Mouse (Mus musculus) midbrain, embryonic 15.5 days (tissue): Measurements from ENCODE around the gene Atp6v1g2. TPM values are rescaled to one million over a fixed set of nuclear protein-coding genes. Genes with fewer than 3 reads are reported as not detected.
A peak's percentile ranks its signal among the peaks of the same experiment; 100 is the strongest.

ENCODE experiments used
- ATAC-seq: fragments of 200-750 bp; cut with Nextera tagmentation; replicated peaks from 2 replicates; pipeline ENCODE4 v1.8.0; 2017; ENCODE audit warnings: moderate TSS enrichment
- H3K27ac ChIP-seq: fragments of 300-500 bp; sonication (generic); 2 replicates; pipeline ENCODE4 v1.5.1; 2015; ENCODE audit warnings: mild to moderate bottlenecking, inconsistent platforms
- H3K27me3 ChIP-seq: fragments of 300-500 bp; sonication (generic); replicated peaks from 2 replicates; pipeline ENCODE4 v1.6.1; 2015; ENCODE audit warnings: inconsistent platforms
- H3K36me3 ChIP-seq: fragments of 300-500 bp; sonication (generic); replicated peaks from 2 replicates; pipeline ENCODE4 v1.6.1; 2015; ENCODE audit warnings: inconsistent platforms
- H3K4me1 ChIP-seq: fragments of 300-500 bp; sonication (generic); 2 replicates; pipeline ENCODE4 v1.6.1; 2015; ENCODE audit warnings: inconsistent platforms
- H3K4me2 ChIP-seq: fragments of 300-500 bp; sonication (generic); 2 replicates; pipeline ENCODE4 v1.6.1; 2015; ENCODE audit warnings: inconsistent platforms, mild to moderate bottlenecking, moderate library complexity
- H3K4me3 ChIP-seq: fragments of 300-500 bp; sonication (generic); 2 replicates; pipeline ENCODE4 v1.5.1; 2015; ENCODE audit warnings: mild to moderate bottlenecking, inconsistent platforms
- H3K9ac ChIP-seq: fragments of 300-500 bp; sonication (generic); 2 replicates; pipeline ENCODE4 v1.6.1; 2015; ENCODE audit warnings: mild to moderate bottlenecking, inconsistent platforms
- H3K9me3 ChIP-seq: fragments of 300-500 bp; sonication (generic); 2 replicates; pipeline ENCODE4 v1.6.1; 2016; ENCODE audit warnings: inconsistent platforms
- whole genome bisulfite sequencing: fragments of 180-500 bp; shearing (Covaris S2); methylation state at CpG from one replicate; pipeline ENCODE4 v1.1.7; 2015; ENCODE audit warnings: mixed read lengths; 5-methylcytosine and 5-hydroxymethylcytosine counted together
- microRNA-seq: library from miRNA; unstranded; fragments of <30 nt; microRNA quantifications from one replicate; pipeline ENCODE4, GENCODE M21; 2016
- polyA plus RNA-seq: library from polyadenylated mRNA; unstranded; fragments of >200 nt; fragmentation: Nextera tagmentation; extraction: Ambion mirVana; gene quantifications from 2 replicates; pipeline ENCODE4 v1.2.1, GENCODE M21; 2015

The Atp6v1g2 gene
- polyA plus RNA-seq, 1 experiment from 2014 or later, result 100 TPM

DNA sequence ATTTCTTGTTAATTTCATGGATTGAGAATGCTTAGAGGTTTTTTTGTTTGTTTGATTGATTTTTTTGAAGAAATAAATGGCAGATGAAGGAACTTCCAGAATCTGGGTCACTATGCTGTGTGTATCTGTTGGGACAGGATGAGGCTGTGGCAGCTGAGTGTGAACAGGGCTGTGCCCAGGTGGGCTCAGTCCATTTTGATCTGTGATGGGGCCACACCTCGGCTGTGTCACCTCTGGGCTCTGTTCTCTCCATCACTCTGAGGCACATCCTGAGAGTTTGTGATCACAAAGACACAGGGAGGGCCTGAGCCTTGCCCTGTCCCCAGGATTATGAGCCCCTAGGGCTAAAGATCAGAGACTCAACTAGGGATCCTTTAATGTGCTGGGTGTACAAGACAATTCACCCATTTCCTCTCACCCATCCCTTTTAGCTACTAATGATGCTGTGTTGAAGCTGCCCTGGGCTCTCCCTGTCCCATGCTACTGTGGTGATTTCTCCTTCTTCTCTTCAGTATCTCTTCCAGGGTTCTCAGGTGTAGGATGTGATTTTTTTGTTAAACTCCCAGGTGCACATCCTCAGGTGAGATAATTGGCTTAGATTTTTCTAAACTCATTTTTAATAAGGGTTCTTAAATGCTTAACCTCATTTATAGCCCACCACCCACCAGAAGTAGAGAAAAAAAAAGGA, 34.1 kb downstream of the Atp6v1g2 start:
- H3K27ac ChIP-seq, result no peak overlapping the region
- H3K9ac ChIP-seq, result no peak overlapping the region
- H3K4me2 ChIP-seq, result no peak overlapping the region
- H3K4me1 ChIP-seq, result peaks cover 4% of the 10 kb centered on the region
- no peaks in the 10 kb centered on the region for H3K9me3 ChIP-seq
- H3K4me3 ChIP-seq, result no peak overlapping the region
- ATAC-seq, result no peak
- peaks cover 4% of the 10 kb centered on the region; the same call in 1 of the 2 replicates for H3K27me3 ChIP-seq
- 78% methylated on average over 1 of the region's 1 CpGs for WGBS
- no peaks in the 10 kb centered on the region for H3K36me3 ChIP-seq

DNA sequence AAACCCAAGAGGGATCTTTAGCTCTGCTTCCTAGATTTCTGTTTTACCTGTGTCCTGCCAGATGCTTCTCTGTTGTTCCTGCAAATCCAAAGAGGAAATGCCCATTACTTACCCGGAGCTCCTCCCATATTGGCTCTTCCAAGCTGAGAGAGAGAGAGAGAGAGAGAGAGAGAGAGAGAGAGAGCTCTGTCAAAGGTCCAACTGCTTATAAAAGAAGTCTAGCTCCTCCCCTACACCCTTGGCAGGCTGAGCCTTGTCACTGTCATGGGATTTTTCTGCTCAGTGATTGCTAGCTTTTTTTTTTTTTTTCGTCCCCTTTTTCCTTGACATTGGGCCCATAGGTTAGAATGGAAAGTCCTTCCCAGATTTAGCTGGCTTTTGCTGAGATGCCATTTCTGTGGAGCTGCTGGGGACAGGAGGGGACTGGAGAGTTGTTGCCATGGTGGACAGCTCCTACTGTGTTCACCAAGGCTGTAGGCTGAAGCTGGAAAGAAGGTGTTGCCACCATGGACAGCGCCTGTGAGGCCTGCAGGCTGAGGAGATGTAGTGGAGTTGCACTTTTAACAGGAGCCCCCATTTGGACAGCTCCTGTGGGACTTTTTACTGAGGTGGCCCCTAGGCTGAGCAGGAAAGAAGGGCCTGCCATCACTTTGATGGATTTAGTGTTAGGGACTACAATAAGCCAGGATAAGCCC, 36.3 kb downstream of the Atp6v1g2 start:
- 29% methylated on average over 3 of the region's 3 CpGs for WGBS
- ATAC-seq, result no peak
- Histone ChIP-seq H3K27ac (no peak overlapping the region), H3K4me1 (no peaks in the 10 kb centered on the region), H3K9ac (no peak overlapping the region), H3K27me3 (no peaks in the 10 kb centered on the region), H3K4me2 (no peak overlapping the region), H3K9me3 (no peaks in the 10 kb centered on the region), H3K36me3 (no peaks in the 10 kb centered on the region), H3K4me3 (no peak overlapping the region)

DNA sequence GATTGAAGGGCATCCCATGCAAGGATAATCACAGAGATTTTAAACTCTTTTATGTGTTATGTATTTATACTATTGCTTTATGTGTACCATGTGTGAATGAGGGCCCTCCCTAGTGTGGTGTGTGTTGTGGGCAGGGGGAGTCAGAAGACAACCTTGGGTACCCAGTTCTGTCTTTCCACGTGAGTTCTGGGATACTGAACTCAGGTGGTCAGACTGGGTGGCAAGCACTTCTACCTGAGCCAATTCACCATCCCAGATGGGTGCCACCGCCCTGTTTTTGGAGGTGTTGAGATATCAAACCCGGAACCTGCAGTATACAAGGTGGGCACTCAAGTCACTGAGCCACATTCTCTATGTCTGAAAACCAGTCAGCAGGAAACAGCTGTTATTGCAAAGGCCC, 38.8 kb downstream of the Atp6v1g2 start:
- H3K4me2 ChIP-seq, result no peak overlapping the region
- 65% methylated on average over 3 of the region's 3 CpGs for WGBS
- no peak overlapping the region for H3K27ac ChIP-seq
- no peaks in the 10 kb centered on the region for H3K9me3 ChIP-seq
- ATAC-seq, result no peak
- no peaks in the 10 kb centered on the region for H3K36me3 ChIP-seq
- no peak overlapping the region for H3K4me3 ChIP-seq
- no peaks in the 10 kb centered on the region for H3K4me1 ChIP-seq
- H3K27me3 ChIP-seq, result no peaks in the 10 kb centered on the region; the same call in 1 of the 2 replicates
- no peak overlapping the region for H3K9ac ChIP-seq

DNA sequence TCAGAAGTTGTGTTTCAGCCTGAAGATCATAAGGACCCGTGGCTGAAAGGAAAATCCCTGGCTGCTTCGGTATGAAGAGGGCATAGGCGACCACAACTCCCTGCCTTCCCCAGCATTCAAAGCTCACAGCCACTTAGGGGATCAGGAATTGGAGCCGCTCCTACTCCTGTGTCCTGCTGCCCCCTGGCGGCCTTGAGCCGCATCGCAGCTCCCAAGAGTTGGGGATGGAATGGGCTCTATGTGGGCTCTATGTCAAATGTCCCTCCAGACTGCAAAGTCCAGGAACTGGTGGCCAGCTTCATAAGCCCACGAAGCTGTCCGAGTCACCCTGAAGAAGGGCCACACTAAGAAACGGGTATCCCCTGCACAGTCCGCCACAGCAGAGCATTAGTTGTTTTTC, 41.3 kb downstream of the Atp6v1g2 start:
- peak; percentile 62; the same call in 1 of the 2 replicates for ATAC-seq
- WGBS, result 7% methylated on average over 11 of the region's 11 CpGs

DNA sequence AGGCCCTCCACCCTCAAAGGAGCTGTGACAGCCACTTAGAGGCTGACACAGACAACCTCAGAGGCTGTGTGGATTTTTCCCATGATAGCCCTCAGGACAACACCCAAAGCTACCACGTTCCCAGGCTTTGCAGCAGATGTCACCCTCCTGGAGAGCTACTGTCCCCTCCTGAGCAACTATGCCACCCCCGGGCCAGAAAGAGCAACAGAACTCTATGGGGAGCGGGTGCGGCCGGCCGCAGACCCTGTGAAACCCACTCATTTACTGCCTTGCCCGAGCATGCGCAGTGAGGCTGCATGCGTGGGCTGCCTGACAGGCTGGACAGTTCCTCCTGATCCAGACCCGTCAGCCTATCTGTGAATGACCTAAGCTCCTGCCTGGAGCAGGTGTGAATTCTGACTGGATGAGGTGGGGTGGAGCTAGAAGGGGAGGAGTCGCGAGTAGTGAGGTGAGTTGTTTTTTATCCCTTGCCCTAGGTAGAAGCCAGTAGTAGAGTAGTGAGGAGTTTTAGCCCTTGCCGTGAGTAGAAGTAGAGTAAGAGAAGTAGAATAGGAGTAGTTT, 42.9 kb downstream of the Atp6v1g2 start:
- Histone ChIP-seq H3K27me3 (no peaks in the 10 kb centered on the region; the same call in 1 of the 2 replicates), H3K9ac (0 out of 2 replicates have a peak overlapping the region, but pooled peaks have one; percentile 21), H3K36me3 (no peaks in the 10 kb centered on the region), H3K9me3 (no peaks in the 10 kb centered on the region), H3K4me1 (no peaks in the 10 kb centered on the region), H3K27ac (no peak overlapping the region), H3K4me3 (no peak overlapping the region), H3K4me2 (peak overlapping the region; percentile 31)
- WGBS, result 32% methylated on average over 13 of the region's 13 CpGs
- no peak for ATAC-seq

More for the DNA sequence above, 41.3 kb downstream of the Atp6v1g2 start:
- H3K9me3 ChIP-seq, result no peaks in the 10 kb centered on the region
- no peak overlapping the region for H3K4me3 ChIP-seq
- no peaks in the 10 kb centered on the region for H3K36me3 ChIP-seq
- H3K4me2 ChIP-seq, result no peak overlapping the region
- no peak overlapping the region for H3K9ac ChIP-seq
- H3K27me3 ChIP-seq, result no peaks in the 10 kb centered on the region; the same call in 1 of the 2 replicates
- no peaks in the 10 kb centered on the region for H3K4me1 ChIP-seq
- H3K27ac ChIP-seq, result no peak overlapping the region

DNA sequence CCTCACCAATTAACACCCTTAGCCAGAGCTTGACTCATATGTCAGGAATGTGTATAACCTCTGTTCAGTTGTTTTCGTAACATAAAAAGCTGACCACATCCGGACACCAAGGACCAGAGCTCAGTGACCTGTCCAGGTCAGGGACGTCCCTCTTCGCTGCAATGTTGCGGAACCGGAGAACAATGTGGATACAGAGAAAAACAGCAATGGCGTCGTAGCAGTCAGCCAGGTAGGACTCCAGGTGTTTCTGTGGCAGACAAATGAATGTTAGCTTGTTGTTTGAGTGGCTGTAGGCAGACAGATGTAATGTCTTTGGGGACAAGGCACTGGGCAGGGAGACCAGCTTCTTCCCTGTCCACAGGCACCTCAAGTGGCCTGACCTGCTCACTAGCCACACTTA, 44.6 kb downstream of the Atp6v1g2 start:
- Histone ChIP-seq H3K9ac (no peak overlapping the region), H3K27me3 (no peaks in the 10 kb centered on the region; the same call in 1 of the 2 replicates), H3K4me1 (no peaks in the 10 kb centered on the region), H3K9me3 (no peaks in the 10 kb centered on the region), H3K36me3 (no peaks in the 10 kb centered on the region), H3K27ac (no peak overlapping the region), H3K4me2 (no peak overlapping the region), H3K4me3 (no peak overlapping the region)
- 85% methylated on average over 8 of the region's 8 CpGs for WGBS
- ATAC-seq, result no peak

DNA sequence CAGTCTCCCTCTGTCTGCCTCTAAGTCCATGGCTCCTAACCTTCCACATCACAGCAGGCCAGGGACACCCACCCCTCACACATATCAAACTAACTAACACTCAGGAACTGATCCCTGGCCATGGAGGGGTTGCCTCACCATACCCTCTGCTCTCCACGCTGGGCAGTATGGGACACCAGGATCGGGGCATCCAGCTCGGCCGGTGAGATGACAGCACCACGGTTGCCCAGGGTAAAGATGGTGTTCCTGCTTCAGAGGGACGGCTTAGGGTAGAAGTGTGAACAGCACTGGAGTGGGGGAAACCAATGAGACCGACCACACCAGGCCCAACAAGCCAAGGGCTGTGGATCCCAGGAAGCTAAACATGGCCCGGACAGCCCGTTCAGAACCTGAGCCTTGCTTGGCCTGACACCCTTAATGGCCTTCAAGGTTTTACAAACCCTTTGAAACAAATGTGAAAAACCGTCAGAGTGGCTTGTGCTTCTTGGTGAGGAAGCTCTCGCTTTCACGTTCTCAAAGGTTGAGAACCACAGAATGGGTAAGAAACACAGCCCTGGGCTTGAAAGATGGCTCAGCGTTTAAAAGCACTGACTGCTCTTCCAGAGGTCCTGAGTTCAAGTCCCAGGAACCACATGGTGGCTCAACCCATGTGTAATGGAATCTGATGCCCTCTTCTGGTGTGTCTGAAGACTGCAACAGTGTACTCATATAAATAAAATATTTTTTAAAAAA, 45.7 kb downstream of the Atp6v1g2 start:
- 91% methylated on average over 13 of the region's 13 CpGs for WGBS
- H3K9ac ChIP-seq, result no peak overlapping the region
- no peaks in the 10 kb centered on the region; the same call in 1 of the 2 replicates for H3K27me3 ChIP-seq
- no peaks in the 10 kb centered on the region for H3K9me3 ChIP-seq
- H3K4me1 ChIP-seq, result no peaks in the 10 kb centered on the region
- no peak for ATAC-seq
- H3K4me2 ChIP-seq, result no peak overlapping the region
- no peak overlapping the region for H3K27ac ChIP-seq
- H3K36me3 ChIP-seq, result no peaks in the 10 kb centered on the region
- H3K4me3 ChIP-seq, result no peak overlapping the region

DNA sequence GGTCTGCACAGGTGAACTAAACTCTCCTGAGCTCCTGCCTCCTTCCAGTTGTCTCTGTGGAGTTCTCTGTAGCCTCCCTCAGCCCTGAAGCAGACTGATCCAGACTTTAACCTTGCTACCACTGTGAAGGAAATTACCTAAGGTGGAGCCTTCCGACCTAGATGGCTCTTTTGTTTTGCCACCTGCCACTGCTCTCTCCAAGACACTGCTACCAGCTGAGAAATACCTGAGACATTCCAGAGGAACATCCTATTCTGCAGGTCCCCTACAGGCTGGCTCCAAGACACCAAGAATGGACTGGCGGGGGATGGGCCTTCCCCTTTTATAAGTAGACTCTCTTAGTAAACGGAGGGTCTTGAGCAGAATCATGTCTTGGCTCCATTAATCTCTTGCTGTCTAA, 46.8 kb downstream of the Atp6v1g2 start:
- 73% methylated on average over 3 of the region's 3 CpGs for WGBS
- Histone ChIP-seq H3K4me3 (no peak overlapping the region), H3K4me2 (no peak overlapping the region), H3K9me3 (no peaks in the 10 kb centered on the region), H3K9ac (no peak overlapping the region), H3K27me3 (no peaks in the 10 kb centered on the region; the same call in 1 of the 2 replicates), H3K27ac (no peak overlapping the region), H3K4me1 (no peaks in the 10 kb centered on the region), H3K36me3 (no peaks in the 10 kb centered on the region)
- ATAC-seq, result no peak

DNA sequence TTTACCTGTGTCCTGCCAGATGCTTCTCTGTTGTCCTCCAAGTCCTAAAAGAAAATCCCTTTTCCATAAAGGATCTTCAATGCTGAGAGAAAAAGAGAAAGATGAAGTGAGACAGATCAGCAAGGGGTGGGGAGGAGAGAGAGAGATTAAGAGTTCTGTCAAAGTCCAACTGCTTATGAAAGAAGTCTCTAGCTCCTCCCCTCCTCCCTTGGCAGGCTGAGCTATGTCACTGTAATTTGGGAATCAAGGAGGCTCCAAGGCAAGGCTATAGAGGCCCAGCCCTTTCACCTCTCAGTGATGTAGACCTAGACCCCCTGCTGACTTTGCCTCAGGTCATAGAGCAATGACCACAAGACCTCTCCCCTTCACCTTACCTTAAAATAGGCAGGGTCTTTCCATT, 52.0 kb downstream of the Atp6v1g2 start:
- H3K4me2 ChIP-seq, result no peak overlapping the region
- no peak overlapping the region for H3K27ac ChIP-seq
- ATAC-seq, result no peak
- no peaks in the 10 kb centered on the region for H3K27me3 ChIP-seq
- no peak overlapping the region for H3K4me3 ChIP-seq
- H3K36me3 ChIP-seq, result no peaks in the 10 kb centered on the region
- no peaks in the 10 kb centered on the region for H3K4me1 ChIP-seq
- H3K9me3 ChIP-seq, result no peaks in the 10 kb centered on the region
- H3K9ac ChIP-seq, result no peak overlapping the region

Small RNA genes within 50 kb of the gene (microRNA-seq; reads per million reads assigned to microRNA genes)
- gene Mir6973a (not detected), gene Mir6974 (not detected), gene Mir6975 (3.3 reads per million, percentile 16 among the genes with 10 or more reads in this experiment), gene Mir8094 (not detected)

Other genes starting within 250 kb of the Atp6v1g2 start
- gene Vars, start 232.7 kb upstream of the Atp6v1g2 start, polyA plus RNA-seq, result 63.1 and 70.2 TPM in 2 replicates
- gene Vwa7, start 217.1 kb upstream of the Atp6v1g2 start, polyA plus RNA-seq, result 0.06 and 0.15 TPM in 2 replicates
- 2.5 and 2.7 TPM in 2 replicates for gene Sapcd1, start 205.6 kb upstream of the Atp6v1g2 start, polyA plus RNA-seq
- 1.6 and 3.3 TPM in 2 replicates for gene Msh5, start 186.9 kb upstream of the Atp6v1g2 start, polyA plus RNA-seq
- gene Clic1, start 183.7 kb upstream of the Atp6v1g2 start, polyA plus RNA-seq, result 62.4 and 72.1 TPM in 2 replicates
- 337 and 380 TPM in 2 replicates for gene Ddah2, start 174.6 kb upstream of the Atp6v1g2 start, polyA plus RNA-seq
- 0.31 TPM in 1 of 2 replicates, not detected in the other for gene Ly6g6c, start 168.3 kb upstream of the Atp6v1g2 start, polyA plus RNA-seq
- gene Mpig6b, start 167.5 kb upstream of the Atp6v1g2 start, polyA plus RNA-seq, result 0.21 and 0.43 TPM in 2 replicates
- 0.21 and 0.32 TPM in 2 replicates for gene Ly6g6e, start 156.8 kb upstream of the Atp6v1g2 start, polyA plus RNA-seq
- 1.9 and 2.5 TPM in 2 replicates for gene Ly6g6d, start 155.6 kb upstream of the Atp6v1g2 start, polyA plus RNA-seq
- not detected in 2 replicates for gene Ly6g6f, start 148.1 kb upstream of the Atp6v1g2 start, polyA plus RNA-seq
- 105 and 113 TPM in 2 replicates for gene Abhd16a, start 144.4 kb upstream of the Atp6v1g2 start, polyA plus RNA-seq
- not detected in 2 replicates for gene Ly6g5c, start 125.4 kb upstream of the Atp6v1g2 start, polyA plus RNA-seq
- 1.1 and 2.2 TPM in 2 replicates for gene Ly6g5b, start 118.2 kb upstream of the Atp6v1g2 start, polyA plus RNA-seq
- gene Gpank1, start 112.2 kb upstream of the Atp6v1g2 start, polyA plus RNA-seq, result 25.9 and 28.9 TPM in 2 replicates
- gene Csnk2b, start 111.6 kb upstream of the Atp6v1g2 start, polyA plus RNA-seq, result 316 and 319 TPM in 2 replicates
- gene D17H6S53E, start 107.3 kb upstream of the Atp6v1g2 start, polyA plus RNA-seq, result 8.3 and 9.6 TPM in 2 replicates
- gene Apom, start 101.6 kb upstream of the Atp6v1g2 start, polyA plus RNA-seq, result 0.56 and 1.4 TPM in 2 replicates
- 82.9 and 83.4 TPM in 2 replicates for gene Bag6, start 98.5 kb upstream of the Atp6v1g2 start, polyA plus RNA-seq
- 188 and 203 TPM in 2 replicates for gene Prrc2a, start 68.8 kb upstream of the Atp6v1g2 start, polyA plus RNA-seq
- gene Aif1, start 57.6 kb upstream of the Atp6v1g2 start, polyA plus RNA-seq, result 7.3 and 8.2 TPM in 2 replicates
- gene Lst1, start 45.2 kb upstream of the Atp6v1g2 start, polyA plus RNA-seq, result 7.6 and 9.2 TPM in 2 replicates
- 0.58 and 0.78 TPM in 2 replicates for gene Ltb, start 39.2 kb upstream of the Atp6v1g2 start, polyA plus RNA-seq
- gene Tnf, start 31.7 kb upstream of the Atp6v1g2 start, polyA plus RNA-seq, result not detected in 2 replicates
- gene Lta, start 28.3 kb upstream of the Atp6v1g2 start, polyA plus RNA-seq, result 0.32 and 0.69 TPM in 2 replicates
- 1.6 TPM in 1 of 2 replicates, not detected in the other for gene Gm16181, start 12.8 kb upstream of the Atp6v1g2 start, polyA plus RNA-seq
- gene Nfkbil1, start 2.1 kb downstream of the Atp6v1g2 start, polyA plus RNA-seq, result 11.7 and 11.8 TPM in 2 replicates
- gene Ddx39b, start 8.1 kb downstream of the Atp6v1g2 start, polyA plus RNA-seq, result 379 and 391 TPM in 2 replicates
- 93.4 and 105 TPM in 2 replicates for gene H2-D1, start 29.1 kb downstream of the Atp6v1g2 start, polyA plus RNA-seq
- gene H2-Q1, start 86.7 kb downstream of the Atp6v1g2 start, polyA plus RNA-seq, result 0.54 and 0.70 TPM in 2 replicates
- 3.0 and 3.8 TPM in 2 replicates for gene H2-Q2, start 108.6 kb downstream of the Atp6v1g2 start, polyA plus RNA-seq
- gene H2-Q4, start 146.0 kb downstream of the Atp6v1g2 start, polyA plus RNA-seq, result 0.88 and 1.3 TPM in 2 replicates
- 0.89 and 1.1 TPM in 2 replicates for gene H2-Q6, start 191.2 kb downstream of the Atp6v1g2 start, polyA plus RNA-seq
- gene H2-Q7, start 205.5 kb downstream of the Atp6v1g2 start, polyA plus RNA-seq, result 2.7 and 4.0 TPM in 2 replicates
- 0.26 and 1.6 TPM in 2 replicates for gene H2-Q10, start 236.4 kb downstream of the Atp6v1g2 start, polyA plus RNA-seq